Mouse (Mus musculus) embryonic facial prominence, embryonic 10.5 days (tissue): ENCODE data around the gene Olfr263. TPM values are rescaled to one million over a fixed set of nuclear protein-coding genes. Genes with fewer than 3 reads are reported as not detected.
A peak's percentile ranks its signal among the peaks of the same experiment; 100 is the strongest.

Experiments used
- DNase-seq: peaks from one replicate; pipeline ENCODE4 v3.0.0-alpha.2; 2017; ENCODE audit warnings: low spot score
- H3K27ac ChIP-seq: fragments of 300-500 bp; sonication (generic); replicated peaks from 2 replicates; pipeline ENCODE4 v1.5.1; 2016; ENCODE audit warnings: mild to moderate bottlenecking
- H3K27me3 ChIP-seq: fragments of 300-500 bp; sonication (generic); replicated peaks from 2 replicates; pipeline ENCODE4 v1.6.1; 2016; ENCODE audit warnings: low read depth, mild to moderate bottlenecking; ENCODE audit not compliant: poor library complexity, severe bottlenecking
- H3K36me3 ChIP-seq: fragments of 300-500 bp; sonication (generic); replicated peaks from 2 replicates; pipeline ENCODE4 v1.6.1; 2016; ENCODE audit warnings: mild to moderate bottlenecking, moderate library complexity
- H3K4me1 ChIP-seq: fragments of 300-500 bp; sonication (generic); 2 replicates; pipeline ENCODE4 v1.6.1; 2016
- H3K4me3 ChIP-seq: fragments of 300-500 bp; sonication (generic); 2 replicates; pipeline ENCODE4 v1.5.1; 2016; ENCODE audit warnings: mild to moderate bottlenecking, moderate library complexity
- H3K9me3 ChIP-seq: fragments of 300-500 bp; sonication (generic); 2 replicates; pipeline ENCODE4 v1.6.1; 2016; ENCODE audit warnings: mild to moderate bottlenecking
- WGBS: fragments of 180-500 bp; shearing (Covaris S2); methylation state at CpG from one replicate; pipeline ENCODE4 v1.1.7; 2016; 5-methylcytosine and 5-hydroxymethylcytosine counted together
- polyA plus RNA-seq: library from polyadenylated mRNA; unstranded; fragments of >200 nt; fragmentation: Nextera tagmentation; extraction: Ambion mirVana; gene quantifications from 2 replicates; pipeline ENCODE4 v1.2.1, GENCODE M21; 2016

The Olfr263 gene
- polyA plus RNA-seq, 1 experiment from 2014 or later: not detected

- no peak overlapping the region for H3K27ac ChIP-seq
- DNase-seq: peak; percentile 91
- peak overlapping the region; percentile 63 for H3K4me3 ChIP-seq
- peaks cover 13% of the 10 kb centered on the region for H3K4me1 ChIP-seq
- WGBS: under 1% methylated on average over 32 of the region's 32 CpGs
- no peaks in the 10 kb centered on the region for H3K9me3 ChIP-seq
- H3K36me3 ChIP-seq: no peaks in the 10 kb centered on the region
- H3K27me3 ChIP-seq: no peaks in the 10 kb centered on the region
These were observed 31.5 kb downstream of the Olfr263 start for GRCm38 (mm10) chr13:21160657-21161590.

DNA sequence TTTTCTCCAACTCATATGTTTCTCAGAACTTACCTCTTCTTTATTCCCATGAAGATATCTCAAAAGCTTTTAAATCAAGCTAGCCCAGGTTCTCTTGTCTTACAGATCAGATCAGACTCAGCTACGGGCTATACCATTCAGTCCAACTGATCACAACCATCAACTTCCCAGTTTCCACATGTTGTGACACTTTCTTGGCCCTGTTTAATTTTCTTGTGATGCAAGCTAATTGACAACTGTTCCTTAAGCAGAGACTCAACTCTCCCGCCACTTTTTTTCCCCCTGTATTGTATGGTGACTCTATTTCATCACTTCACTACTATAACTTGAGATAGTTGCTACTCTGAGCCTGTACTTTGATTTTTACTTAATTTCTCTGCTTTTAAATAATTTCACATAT, 32.2 kb downstream of the Olfr263 start:
- DNase-seq: no peak
- WGBS: 55% methylated on average over 2 of the region's 2 CpGs
- Histone ChIP-seq H3K4me3 (peak overlapping the region; percentile 63), H3K36me3 (no peaks in the 10 kb centered on the region), H3K27ac (no peak overlapping the region), H3K27me3 (no peaks in the 10 kb centered on the region), H3K9me3 (no peaks in the 10 kb centered on the region), H3K4me1 (peaks cover 13% of the 10 kb centered on the region)

GRCm38 (mm10) chr13:21162591-21162990, 33.2 kb downstream of the Olfr263 start:
- H3K27ac ChIP-seq: no peak overlapping the region
- H3K4me3 ChIP-seq: no peak overlapping the region
- peaks cover 13% of the 10 kb centered on the region for H3K4me1 ChIP-seq
- 56% methylated on average over 5 of the region's 5 CpGs for WGBS
- H3K9me3 ChIP-seq: no peaks in the 10 kb centered on the region
- H3K36me3 ChIP-seq: no peaks in the 10 kb centered on the region
- DNase-seq: no peak
- no peaks in the 10 kb centered on the region for H3K27me3 ChIP-seq

GRCm38 (mm10) chr13:21166936-21167909, 37.8 kb downstream of the Olfr263 start:
- Histone ChIP-seq H3K9me3 (no peaks in the 10 kb centered on the region), H3K27ac (no peak overlapping the region), H3K4me1 (peaks cover 12% of the 10 kb centered on the region), H3K36me3 (no peaks in the 10 kb centered on the region), H3K27me3 (no peaks in the 10 kb centered on the region), H3K4me3 (peak overlapping the region; percentile 65)
- 1% methylated on average over 27 of the region's 27 CpGs for WGBS
- DNase-seq: peak; percentile 80

DNA sequence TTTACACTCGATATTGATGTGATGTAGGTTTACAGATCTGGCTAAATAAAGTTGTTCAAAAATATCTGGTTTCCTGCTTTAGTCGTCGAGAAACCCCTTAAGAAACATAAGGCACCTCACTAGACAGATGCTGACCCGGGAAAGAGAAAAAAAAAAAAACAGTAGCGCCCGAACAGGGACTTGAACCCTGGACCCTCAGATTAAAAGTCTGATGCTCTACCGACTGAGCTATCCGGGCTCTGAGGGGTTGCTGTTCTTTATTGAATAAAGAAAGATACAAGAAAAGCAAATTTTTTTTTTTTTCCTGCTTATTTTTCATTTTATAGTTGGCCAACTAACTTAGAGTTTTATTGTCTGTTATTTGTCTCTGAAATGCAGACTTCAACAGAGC, 38.5 kb downstream of the Olfr263 start:
- H3K4me1 ChIP-seq: peaks cover 12% of the 10 kb centered on the region
- no peaks in the 10 kb centered on the region for H3K36me3 ChIP-seq
- no peaks in the 10 kb centered on the region for H3K27me3 ChIP-seq
- no peaks in the 10 kb centered on the region for H3K9me3 ChIP-seq
- H3K27ac ChIP-seq: no peak overlapping the region
- peak; percentile 36 for DNase-seq
- under 1% methylated on average over 8 of the region's 8 CpGs for WGBS
- peak overlapping the region; percentile 65 for H3K4me3 ChIP-seq

GRCm38 (mm10) chr13:21168371-21169011, 39.1 kb downstream of the Olfr263 start:
- H3K9me3 ChIP-seq: no peaks in the 10 kb centered on the region
- H3K27ac ChIP-seq: no peak overlapping the region
- peak; percentile 52 for DNase-seq
- WGBS: under 1% methylated on average over 16 of the region's 16 CpGs
- no peaks in the 10 kb centered on the region for H3K36me3 ChIP-seq
- H3K4me3 ChIP-seq: peak overlapping the region; percentile 65
- H3K4me1 ChIP-seq: peaks cover 17% of the 10 kb centered on the region
- no peaks in the 10 kb centered on the region for H3K27me3 ChIP-seq

GRCm38 (mm10) chr13:21169121-21169656, 39.8 kb downstream of the Olfr263 start:
- H3K9me3 ChIP-seq: no peaks in the 10 kb centered on the region
- no peak for DNase-seq
- H3K4me1 ChIP-seq: peaks cover 22% of the 10 kb centered on the region
- no peaks in the 10 kb centered on the region for H3K36me3 ChIP-seq
- H3K4me3 ChIP-seq: peak overlapping the region; percentile 65
- WGBS: 5% methylated on average over 14 of the region's 14 CpGs
- no peak overlapping the region for H3K27ac ChIP-seq
- no peaks in the 10 kb centered on the region for H3K27me3 ChIP-seq

GRCm38 (mm10) chr13:21169657-21170430, 40.4 kb downstream of the Olfr263 start:
- Histone ChIP-seq H3K27ac (no peak overlapping the region; the same call in 1 of the 2 replicates), H3K4me3 (peak overlapping the region; percentile 65), H3K4me1 (peaks cover 22% of the 10 kb centered on the region), H3K36me3 (no peaks in the 10 kb centered on the region), H3K27me3 (no peaks in the 10 kb centered on the region), H3K9me3 (no peaks in the 10 kb centered on the region)
- WGBS: under 1% methylated on average over 39 of the region's 39 CpGs
- peak; percentile 84 for DNase-seq

DNA sequence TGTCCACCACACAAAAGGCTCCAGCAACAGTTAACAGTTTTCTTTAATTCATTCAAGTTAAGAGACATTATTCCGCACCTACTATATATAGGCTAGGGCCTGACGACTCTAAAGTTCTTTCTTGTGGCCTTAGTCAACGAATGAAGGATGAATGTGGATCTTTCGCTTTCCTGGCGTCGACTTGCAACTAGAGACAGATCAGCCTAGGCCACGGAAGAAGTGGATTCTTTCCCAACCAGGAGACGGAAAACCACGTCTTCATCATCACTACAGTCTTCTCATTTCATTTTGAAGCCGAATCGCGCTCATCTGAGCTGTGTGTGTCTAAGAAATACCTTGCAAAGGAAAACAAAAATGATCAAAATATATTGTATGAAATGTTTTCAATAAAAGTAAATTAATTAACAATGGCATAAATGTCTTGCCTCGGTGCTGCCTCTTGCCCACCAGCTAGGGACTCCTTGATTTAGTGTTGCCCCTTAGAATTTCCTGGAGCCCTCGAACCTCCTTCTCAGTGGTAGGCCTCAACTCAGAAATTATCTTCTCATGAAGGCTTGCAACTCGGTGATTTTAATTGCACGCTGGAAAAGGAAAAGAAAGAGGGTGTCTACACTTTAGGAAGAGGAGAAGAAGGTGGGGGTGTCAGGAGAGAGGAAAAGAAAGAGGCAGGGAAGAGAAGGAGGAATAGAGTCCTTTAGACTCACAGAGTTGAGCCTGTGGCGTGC, 41.2 kb downstream of the Olfr263 start:
- WGBS: 27% methylated on average over 17 of the region's 17 CpGs
- peaks cover 22% of the 10 kb centered on the region for H3K4me1 ChIP-seq
- H3K27me3 ChIP-seq: no peaks in the 10 kb centered on the region
- H3K36me3 ChIP-seq: no peaks in the 10 kb centered on the region
- no peak overlapping the region for H3K27ac ChIP-seq
- peak overlapping the region; percentile 65 for H3K4me3 ChIP-seq
- H3K9me3 ChIP-seq: no peaks in the 10 kb centered on the region
- no peak for DNase-seq

DNA sequence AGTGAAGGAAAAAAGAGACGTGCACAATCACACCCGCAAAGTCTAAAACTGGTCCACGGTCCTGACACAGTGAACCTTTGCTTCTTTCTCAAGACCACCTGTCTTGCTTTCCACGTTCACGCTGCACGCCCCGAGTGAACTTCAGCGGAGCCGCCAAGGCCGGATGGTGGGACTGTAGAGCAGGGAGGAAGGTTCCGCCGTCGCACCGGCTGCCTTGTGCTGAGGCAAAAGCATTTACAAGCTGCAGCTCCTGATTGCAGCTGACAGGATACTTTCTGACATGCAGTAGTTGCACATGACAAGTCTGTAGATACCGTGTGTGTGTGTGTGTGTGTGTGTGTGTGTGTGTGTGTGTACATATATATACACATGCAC, 41.7 kb downstream of the Olfr263 start:
- Histone ChIP-seq H3K36me3 (no peaks in the 10 kb centered on the region), H3K27me3 (no peaks in the 10 kb centered on the region), H3K4me1 (peaks cover 22% of the 10 kb centered on the region), H3K27ac (no peak overlapping the region), H3K4me3 (peak overlapping the region; percentile 65), H3K9me3 (no peaks in the 10 kb centered on the region)
- 4% methylated on average over 15 of the region's 15 CpGs for WGBS
- DNase-seq: peak; percentile 56

- no peaks in the 10 kb centered on the region for H3K36me3 ChIP-seq
- H3K9me3 ChIP-seq: no peaks in the 10 kb centered on the region
- peak; percentile 63 for DNase-seq
- H3K4me3 ChIP-seq: peak overlapping the region; percentile 65
- H3K4me1 ChIP-seq: peaks cover 22% of the 10 kb centered on the region
- WGBS: under 1% methylated on average over 12 of the region's 12 CpGs
- peak overlapping the region; percentile 66 for H3K27ac ChIP-seq
- no peaks in the 10 kb centered on the region for H3K27me3 ChIP-seq
These were observed 42.2 kb downstream of the Olfr263 start for GRCm38 (mm10) chr13:21171600-21172150.
